Comparison of ENCODE assay signal across 8 mouse cellular contexts in the genomic region with DNA sequence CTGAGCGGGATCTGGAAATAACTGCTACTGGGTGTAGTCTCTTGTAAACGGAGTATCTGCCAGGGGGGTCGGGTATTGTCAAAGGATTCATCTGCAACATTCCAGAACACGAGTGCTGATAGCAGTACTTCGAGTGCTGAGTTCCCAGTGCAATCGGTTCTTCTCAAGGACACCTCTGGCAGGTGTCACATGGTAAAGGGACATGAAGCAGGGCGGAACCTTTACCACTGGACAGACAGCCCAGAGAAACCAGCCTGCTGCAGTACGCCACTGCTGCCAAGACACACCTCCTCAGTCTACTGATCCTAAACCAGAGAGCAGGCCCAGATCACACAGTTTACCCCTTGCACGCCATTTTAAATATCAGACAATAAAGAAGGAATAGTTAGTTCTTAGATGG. TPM values are rescaled to one million over a fixed set of nuclear protein-coding genes. Genes with fewer than 3 reads are reported as not detected.
DNase-seq lines count a peak whose midpoint lies in the region; ATAC-seq lines count a peak whose summit lies in the region.

No protein-coding gene starts in this region.

- peaks cover 59% of the 10 kb centered on the region for H3K27me3 ChIP-seq in limb, embryonic 10.5 days (ENCODE audit: low read depth, poor library complexity, severe bottlenecking)
- H3K27me3 ChIP-seq in midbrain, embryonic 15.5 days (replicated peaks), result peaks cover 26% of the 10 kb centered on the region

- H3K27ac ChIP-seq in limb, embryonic 10.5 days, result no peak overlapping the region
- no peak overlapping the region for H3K27ac ChIP-seq in midbrain, embryonic 15.5 days

- peak; percentile 1 for DNase-seq in right cerebral cortex, postnatal 25 days
- DNase-seq in right cerebral cortex, postnatal 14 days, result no peak
- peak; percentile 51 for DNase-seq in heart, adult 8-10 months (ENCODE audit: low spot score)
- no peak for DNase-seq in limb, embryonic 10.5 days (ENCODE audit: low spot score)
- no peak for DNase-seq in natural killer cell, adult 2 months (ENCODE audit: low spot score in 2 of 2)
- no peak for DNase-seq in yolk sac, embryonic 10.5 days (ENCODE audit: low spot score)
- DNase-seq in kidney, adult 9 months, result no peak

- H3K4me2 ChIP-seq in midbrain, embryonic 15.5 days, result peak overlapping the region; percentile 59

- peak overlapping the region; percentile 41 for H3K4me3 ChIP-seq in limb, embryonic 10.5 days
- H3K4me3 ChIP-seq in midbrain, embryonic 15.5 days, result peak overlapping the region; percentile 41

- peaks cover 23% of the 10 kb centered on the region for H3K4me1 ChIP-seq in limb, embryonic 10.5 days
- H3K4me1 ChIP-seq in midbrain, embryonic 15.5 days, result peaks cover 13% of the 10 kb centered on the region

- H3K9ac ChIP-seq in midbrain, embryonic 15.5 days, result no peak overlapping the region

- H3K9me3 ChIP-seq in limb, embryonic 10.5 days (replicated peaks), result no peaks in the 10 kb centered on the region
- no peaks in the 10 kb centered on the region for H3K9me3 ChIP-seq in midbrain, embryonic 15.5 days

- H3K36me3 ChIP-seq in limb, embryonic 10.5 days, result no peaks in the 10 kb centered on the region
- H3K36me3 ChIP-seq in midbrain, embryonic 15.5 days (replicated peaks), result no peaks in the 10 kb centered on the region

- ATAC-seq in midbrain, embryonic 15.5 days (replicated peaks), result peak; percentile 55

- WGBS in limb, embryonic 10.5 days, result 66% methylated on average over 9 of the region's 9 CpGs
- WGBS in midbrain, embryonic 15.5 days, result 62% methylated on average over 9 of the region's 9 CpGs

RNA-seq across cellular contexts. Expression of a gene that starts 4.2 kb away (rescaled TPM):
- 1 to 10 TPM in 2 of 4 experiments, under 1 TPM in 2; 0.22 to 1.8 (median 1.2) TPM for total RNA-seq in heart, adult 8-10 months (2022)
- polyA plus RNA-seq in limb, embryonic 10.5 days (2016; fragmentation: Nextera tagmentation; extraction: Ambion mirVana), result 11.0 and 13.7 TPM in 2 replicates
- polyA plus RNA-seq in midbrain, embryonic 15.5 days (2015; fragmentation: Nextera tagmentation; extraction: Ambion mirVana), result 10.3 and 12.6 TPM in 2 replicates

RNA-seq across cellular contexts. Expression of a gene that starts 45.1 kb away (rescaled TPM):
- under 1 TPM in 3 of 4 experiments, not detected in 1; 0.20 to 0.69 (median 0.38) TPM for total RNA-seq in heart, adult 8-10 months (2022)
- polyA plus RNA-seq in limb, embryonic 10.5 days (2016; fragmentation: Nextera tagmentation; extraction: Ambion mirVana), result not detected in 2 replicates
- not detected in 2 replicates for polyA plus RNA-seq in midbrain, embryonic 15.5 days (2015; fragmentation: Nextera tagmentation; extraction: Ambion mirVana)

RNA-seq across cellular contexts. Expression of a gene that starts 45.1 kb away (rescaled TPM):
- 100 to 1,000 TPM; 135 to 164 (median 149) TPM for total RNA-seq in heart, adult 8-10 months (2022)
- 9.8 and 19.3 TPM in 2 replicates for polyA plus RNA-seq in limb, embryonic 10.5 days (2016; fragmentation: Nextera tagmentation; extraction: Ambion mirVana)
- 157 and 158 TPM in 2 replicates for polyA plus RNA-seq in midbrain, embryonic 15.5 days (2015; fragmentation: Nextera tagmentation; extraction: Ambion mirVana)

Comparison
In these comparisons a context has a peak if more than half of its experiments do, and no peak if none do; other contexts are left out.
1. DNase-seq: peak in right cerebral cortex, postnatal 25 days (single experiment) and heart, adult 8-10 months (single experiment); none in right cerebral cortex, postnatal 14 days (single experiment), limb, embryonic 10.5 days (single experiment), natural killer cell, adult 2 months (0 of 2), yolk sac, embryonic 10.5 days (single experiment) and kidney, adult 9 months (single experiment).